Mouse (Mus musculus) G1E (cell line): Measurements from ENCODE around the gene Ddx31. TPM values are rescaled to one million over a fixed set of nuclear protein-coding genes. Genes with fewer than 3 reads are reported as not detected.

ENCODE experiments used
- ATAC-seq: 2 replicates; pipeline ENCODE4 v1.8.0; 2016; ENCODE audit warnings: mild to moderate bottlenecking; ENCODE audit not compliant: insufficient number of reproducible peaks, poor library complexity, low FRiP score, severe bottlenecking; ENCODE audit errors: extremely low read depth
- DNase-seq: peaks from one replicate; pipeline ENCODE4 v3.0.0; 2012; ENCODE audit warnings: low spot score
- H3K27me3 ChIP-seq: 2 replicates; pipeline ENCODE4 v1.6.1; 2012; ENCODE audit warnings: mild to moderate bottlenecking, low read length, inconsistent platforms; ENCODE audit not compliant: insufficient read depth
- H3K36me3 ChIP-seq: replicated peaks from 2 replicates; pipeline ENCODE3; 2012; ENCODE audit warnings: mild to moderate bottlenecking, inconsistent platforms
- H3K4me1 ChIP-seq: 2 replicates; pipeline ENCODE4 v1.6.1; 2012; ENCODE audit warnings: low read depth, low read length, inconsistent platforms, mixed read lengths; ENCODE audit not compliant: insufficient read depth
- H3K4me3 ChIP-seq: 2 replicates; pipeline ENCODE4 v1.5.1; 2012; ENCODE audit warnings: low read depth, mild to moderate bottlenecking, inconsistent platforms, low read length, moderate library complexity, mixed read lengths
- H3K9me3 ChIP-seq: replicated peaks from 2 replicates; pipeline ENCODE4 v1.6.1; 2012; ENCODE audit warnings: inconsistent platforms
- CTCF ChIP-seq: IDR thresholded peaks from 2 replicates; pipeline ENCODE4 v1.5.1; 2012; ENCODE audit warnings: low read depth, low read length, inconsistent platforms, mixed read lengths
- GATA1 ChIP-seq: IDR thresholded peaks from 2 replicates; pipeline ENCODE4 v1.6.1; 2012; ENCODE audit warnings: borderline replicate concordance, low read length, inconsistent platforms, mixed read lengths
- GATA2 ChIP-seq: IDR thresholded peaks from 2 replicates; pipeline ENCODE4 v1.6.1; 2012; ENCODE audit warnings: low read depth, low read length, inconsistent platforms, borderline replicate concordance
- POLR2AphosphoS5 ChIP-seq: IDR thresholded peaks from 2 replicates; pipeline ENCODE4 v1.6.1; 2012; ENCODE audit warnings: low read depth, low read length, inconsistent platforms; ENCODE audit not compliant: insufficient replicate concordance
- TAL1 ChIP-seq: conservative IDR thresholded peaks from 2 replicates; pipeline ENCODE4 v1.6.1; 2012; ENCODE audit warnings: low read depth, low read length, inconsistent platforms, mixed read lengths
- polyA plus RNA-seq: library from polyadenylated mRNA; stranded (reverse); fragments of >175 nt; gene quantifications from 2 replicates; pipeline ENCODE4 v1.2.3, GENCODE M21; 2012
- total RNA-seq, 2 experiments: library from RNA; stranded (forward) in 1 of 2; stranded (reverse) in 1 of 2; fragments of 200-1000 nt in 1 of 2; fragments of >200 nt in 1 of 2; fragmentation: Nextera tagmentation in 1 of 2; gene quantifications; 2 replicates each; pipeline ENCODE4 v1.2.3; 2014 to 2017

Gene Ddx31
- total and polyA plus RNA-seq, 3 experiments, result 5.2 to 13.0 (median 8.4) TPM

DNA sequence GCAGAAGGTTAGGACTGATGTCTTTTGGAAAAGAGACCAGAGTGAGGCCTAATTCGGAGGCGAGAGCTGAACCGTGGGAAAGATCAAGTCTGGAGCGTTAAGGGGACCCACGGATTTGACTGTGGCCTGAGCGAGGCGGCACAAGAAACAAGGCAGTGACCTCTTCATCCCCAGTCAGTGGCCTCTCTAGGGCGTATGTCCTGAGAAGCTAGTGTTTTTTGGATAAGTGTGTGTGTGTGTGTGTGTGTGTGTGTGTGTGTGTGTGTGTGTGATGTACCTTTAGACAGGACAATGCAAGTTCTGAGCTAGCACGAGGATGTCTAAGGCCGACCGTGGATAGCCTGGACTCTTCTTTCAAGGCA lies 76.9 kb downstream of the Ddx31 start:
- ATAC-seq, result no peak
- Histone ChIP-seq H3K36me3 (no peaks in the 10 kb centered on the region), H3K27me3 (peaks cover 5% of the 10 kb centered on the region; the same call in 1 of the 2 replicates)

DNA sequence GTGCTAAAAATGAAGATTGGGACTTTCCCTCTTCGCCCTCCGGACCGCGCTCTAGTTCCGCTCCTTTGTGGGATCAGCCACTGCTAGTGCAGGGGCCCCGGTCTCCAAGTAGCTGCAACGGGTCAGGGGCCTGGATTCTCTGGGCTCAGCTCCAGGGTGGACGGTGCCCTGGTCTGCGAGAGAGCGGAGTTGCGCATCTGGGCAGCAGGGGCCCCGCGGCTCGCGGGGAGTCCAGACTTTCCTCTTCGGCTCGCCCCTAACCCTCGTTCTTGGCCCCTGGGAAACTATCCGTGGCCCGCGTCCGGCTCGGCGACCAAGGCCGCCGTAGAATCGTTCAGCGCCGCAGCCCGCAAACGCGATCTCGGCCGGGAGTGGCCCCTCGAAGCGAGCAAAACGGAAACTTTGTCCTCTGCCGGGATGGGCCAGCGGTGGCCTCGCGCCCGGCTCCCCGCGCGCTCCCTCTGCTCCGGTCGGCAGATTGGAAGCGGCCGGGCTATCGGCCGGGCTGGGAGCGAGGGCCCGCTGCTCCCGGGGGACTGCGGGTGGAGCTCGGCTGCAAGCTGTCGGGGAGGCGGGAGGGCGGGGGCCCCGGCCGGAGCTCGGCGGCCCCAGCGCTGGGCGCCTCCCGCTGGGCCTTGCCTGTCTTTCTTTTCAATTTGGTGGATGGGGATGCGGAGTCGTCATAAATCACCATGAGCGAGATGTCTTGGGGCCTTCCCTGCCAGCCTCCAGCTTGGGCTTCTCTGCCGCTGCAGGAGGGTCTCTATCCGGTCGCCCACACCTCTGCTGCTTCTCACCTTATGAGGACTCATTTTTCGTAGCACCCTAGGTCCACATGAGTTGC lies 77.5 kb downstream of the Ddx31 start:
- TF ChIP-seq TAL1 (no peak), POLR2AphosphoS5 (no peak), GATA1 (no peak), GATA2 (no peak), CTCF (no peak)
- no peaks in the 10 kb centered on the region for H3K4me1 ChIP-seq
- peaks cover 5% of the 10 kb centered on the region; the same call in 1 of the 2 replicates for H3K27me3 ChIP-seq
- DNase-seq, result no peak
- ATAC-seq, result no peak
- no peaks in the 10 kb centered on the region for H3K36me3 ChIP-seq
- H3K4me3 ChIP-seq, result no peak overlapping the region
- peaks cover 20% of the 10 kb centered on the region for H3K9me3 ChIP-seq

More for the DNA sequence above, 76.9 kb downstream of the Ddx31 start:
- Histone ChIP-seq H3K4me3 (no peak overlapping the region), H3K9me3 (peaks cover 20% of the 10 kb centered on the region), H3K4me1 (no peaks in the 10 kb centered on the region)
- no peak for DNase-seq
- no peak for TF ChIP-seq GATA1
- no peak for TF ChIP-seq GATA2
- TF ChIP-seq TAL1, result no peak
- no peak for TF ChIP-seq CTCF
- no peak for TF ChIP-seq POLR2AphosphoS5

DNA sequence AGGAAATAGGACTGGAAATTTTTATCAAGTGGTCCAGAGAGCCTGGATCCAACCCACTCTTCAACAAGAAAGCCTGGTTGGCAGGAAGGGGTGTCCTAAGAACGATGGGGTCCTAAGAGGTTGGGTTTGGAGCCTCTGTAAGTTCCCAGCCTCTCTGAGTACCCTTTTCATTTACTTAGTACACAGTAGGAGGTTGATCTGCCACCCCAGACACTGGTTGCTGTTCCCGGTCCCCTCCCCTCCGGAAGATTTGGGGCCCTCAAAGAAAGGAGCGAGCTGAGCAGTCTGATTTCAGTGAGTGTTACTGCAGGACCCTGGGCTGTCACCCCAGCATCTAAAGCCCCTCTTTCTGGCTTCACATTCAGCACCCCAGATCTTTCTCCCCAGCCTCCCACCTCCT lies 78.8 kb downstream of the Ddx31 start:
- DNase-seq (no peak), ATAC-seq (no peak)
- Histone ChIP-seq H3K4me3 (no peak overlapping the region), H3K27me3 (peaks cover 5% of the 10 kb centered on the region; the same call in 1 of the 2 replicates), H3K36me3 (no peaks in the 10 kb centered on the region), H3K9me3 (peaks cover 20% of the 10 kb centered on the region), H3K4me1 (no peaks in the 10 kb centered on the region)
- TF ChIP-seq GATA1 (no peak), CTCF (no peak), TAL1 (no peak), GATA2 (no peak), POLR2AphosphoS5 (no peak)

DNA sequence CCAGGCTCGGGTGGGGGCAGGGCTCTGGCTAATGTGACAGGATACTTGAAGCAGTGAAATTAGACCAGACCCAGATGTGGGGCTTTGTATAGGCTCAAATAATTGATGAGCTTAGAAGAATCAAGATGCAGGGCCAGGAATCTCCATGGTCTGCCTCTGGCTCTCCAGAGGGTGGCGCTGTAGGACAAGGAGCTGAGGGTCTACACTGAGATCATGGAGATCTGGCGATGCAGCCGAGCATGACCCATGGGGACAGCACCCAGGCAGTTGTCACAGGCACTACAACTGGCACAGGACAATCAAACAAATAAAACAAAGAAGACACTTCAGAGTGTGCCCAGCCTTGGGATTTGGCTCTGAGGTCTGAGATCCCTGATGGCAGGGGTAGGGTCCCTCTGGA lies 83.7 kb downstream of the Ddx31 start:
- no peaks in the 10 kb centered on the region for H3K4me1 ChIP-seq
- TF ChIP-seq TAL1 (no peak), CTCF (peak; percentile 40; the same call in 1 of the 2 replicates), GATA1 (no peak)
- H3K9me3 ChIP-seq, result no peaks in the 10 kb centered on the region
- H3K27me3 ChIP-seq, result no peaks in the 10 kb centered on the region
- H3K4me3 ChIP-seq, result no peak overlapping the region
- DNase-seq, result peak; percentile 18
- no peaks in the 10 kb centered on the region for H3K36me3 ChIP-seq
- no peak for ATAC-seq

DNA sequence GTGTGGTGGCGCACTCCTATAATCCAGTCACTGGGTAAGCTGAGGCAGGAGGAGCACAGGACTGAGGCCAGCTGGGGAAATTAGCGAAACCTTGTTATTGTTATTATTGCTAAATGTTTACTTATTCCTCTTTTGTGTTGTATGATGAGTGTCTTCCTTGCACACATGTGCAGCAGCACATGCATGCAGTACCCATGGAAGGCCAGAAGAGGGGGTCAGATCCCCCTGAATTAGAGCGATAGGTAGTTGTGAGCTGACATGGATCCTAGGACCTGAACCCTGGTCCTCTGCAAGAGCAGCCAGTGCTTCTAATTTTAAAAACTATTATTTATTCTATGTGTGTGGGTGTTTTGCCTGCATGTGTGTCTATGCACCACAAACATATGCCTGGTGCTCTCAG lies 90.4 kb downstream of the Ddx31 start:
- DNase-seq (no peak), ATAC-seq (no peak)
- Histone ChIP-seq H3K4me1 (no peaks in the 10 kb centered on the region), H3K27me3 (peaks cover 5% of the 10 kb centered on the region), H3K4me3 (no peak overlapping the region), H3K9me3 (no peaks in the 10 kb centered on the region), H3K36me3 (no peaks in the 10 kb centered on the region)
- TF ChIP-seq GATA1, result no peak
- TF ChIP-seq GATA2, result no peak
- TF ChIP-seq CTCF, result no peak
- TF ChIP-seq TAL1, result no peak
- TF ChIP-seq POLR2AphosphoS5, result no peak

DNA sequence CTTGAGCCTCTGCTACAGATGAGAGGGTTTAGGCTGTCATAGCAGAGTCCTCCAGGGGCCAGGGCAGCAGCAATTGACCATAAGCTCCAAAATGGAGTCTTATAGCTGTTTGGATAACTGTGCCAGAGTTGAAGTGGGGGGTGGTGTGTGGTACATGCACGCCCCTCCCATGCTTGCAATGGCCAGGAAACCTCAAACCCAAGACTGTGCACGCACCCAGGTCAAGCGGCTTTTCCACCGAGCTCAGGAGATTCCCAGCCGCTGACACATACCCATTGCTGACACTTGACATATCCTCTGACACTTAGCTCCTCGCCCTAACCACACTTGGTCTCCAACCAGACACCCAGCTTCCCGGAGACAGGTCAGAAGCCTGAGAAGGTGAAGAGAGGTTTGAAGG lies 98.8 kb downstream of the Ddx31 start:
- Histone ChIP-seq H3K36me3 (no peaks in the 10 kb centered on the region), H3K27me3 (peaks cover 10% of the 10 kb centered on the region), H3K4me1 (no peaks in the 10 kb centered on the region), H3K9me3 (no peaks in the 10 kb centered on the region), H3K4me3 (no peak overlapping the region)
- DNase-seq (no peak), ATAC-seq (no peak)
- TF ChIP-seq GATA2, result no peak
- TF ChIP-seq GATA1, result no peak
- TF ChIP-seq CTCF, result no peak
- TF ChIP-seq POLR2AphosphoS5, result no peak
- no peak for TF ChIP-seq TAL1
